Mouse (Mus musculus) midbrain, postnatal 0 days (tissue): ENCODE measurements at regions not wholly inside any gene's neighbourhood (a gene's known extent, or its start where the extent isn't known, plus 50 kb on each side); places are given as distances from the start of the nearest gene placed in this dataset.
A peak's percentile ranks its signal among the peaks of the same experiment; 100 is the strongest.

Source experiments
- ATAC-seq: fragments of 200-750 bp; cut with Nextera tagmentation; 2 replicates; pipeline ENCODE4 v1.8.0; 2017; ENCODE audit warnings: moderate number of reproducible peaks, mild to moderate bottlenecking, moderate TSS enrichment, moderate library complexity; ENCODE audit not compliant: low FRiP score
- DNase-seq: peaks from one replicate; pipeline ENCODE4 v3.0.0-alpha.2; 2015; ENCODE audit warnings: low spot score
- H3K27ac ChIP-seq: fragments of 300-500 bp; sonication (generic); 2 replicates; pipeline ENCODE4 v1.5.1; 2014; ENCODE audit warnings: low read depth, mild to moderate bottlenecking, low read length, mixed read lengths
- H3K27me3 ChIP-seq: fragments of 300-500 bp; sonication (generic); 2 replicates; pipeline ENCODE4 v1.6.1; 2014; ENCODE audit warnings: low read length, control low read depth, mixed read lengths; ENCODE audit not compliant: insufficient read depth
- H3K36me3 ChIP-seq: fragments of 300-500 bp; sonication (generic); 2 replicates; pipeline ENCODE4 v1.6.1; 2014; ENCODE audit warnings: low read length, control low read depth, mixed read lengths; ENCODE audit not compliant: insufficient read depth
- H3K4me1 ChIP-seq: fragments of 300-500 bp; sonication (generic); 2 replicates; pipeline ENCODE4 v1.6.1; 2014; ENCODE audit warnings: mild to moderate bottlenecking, control low read depth, antibody characterized with exemption, low read length, mixed read lengths; ENCODE audit not compliant: insufficient read depth
- H3K4me2 ChIP-seq: fragments of 300-500 bp; sonication (generic); 2 replicates; pipeline ENCODE4 v1.6.1; 2014; ENCODE audit warnings: low read depth, mild to moderate bottlenecking, low read length, mixed read lengths; ENCODE audit not compliant: poor library complexity, severe bottlenecking
- H3K4me3 ChIP-seq: fragments of 300-500 bp; sonication (generic); 2 replicates; pipeline ENCODE4 v1.5.1; 2014; ENCODE audit warnings: low read depth, mild to moderate bottlenecking, low read length, moderate library complexity
- H3K9ac ChIP-seq: fragments of 300-500 bp; sonication (generic); replicated peaks from 2 replicates; pipeline ENCODE4 v1.6.1; 2014; ENCODE audit warnings: mild to moderate bottlenecking, low read length, moderate library complexity, mixed read lengths; ENCODE audit not compliant: poor library complexity, severe bottlenecking
- H3K9me3 ChIP-seq: fragments of 300-500 bp; sonication (generic); 2 replicates; pipeline ENCODE4 v1.6.1; 2016; ENCODE audit warnings: low read length, control low read depth
- CTCF ChIP-seq: IDR thresholded peaks from 2 replicates; pipeline ENCODE4 v1.5.1; 2016; ENCODE audit warnings: antibody characterized with exemption, mild to moderate bottlenecking
- WGBS: fragments of 180-500 bp; shearing (Covaris S2); extraction: QIAGEN DNeasy Blood & Tissue Kit; methylation state at CpG from one replicate; pipeline ENCODE4 v1.1.7; 2014; 5-methylcytosine and 5-hydroxymethylcytosine counted together

- Histone ChIP-seq H3K27me3 (no peaks in the 10 kb centered on the region), H3K36me3 (no peaks in the 10 kb centered on the region), H3K4me2 (no peak overlapping the region), H3K4me3 (no peak overlapping the region), H3K4me1 (no peaks in the 10 kb centered on the region), H3K9ac (no peak overlapping the region), H3K9me3 (no peaks in the 10 kb centered on the region), H3K27ac (no peak overlapping the region)
- ATAC-seq, result no peak
- no peak for TF ChIP-seq CTCF
- no peak for DNase-seq
- WGBS, result 89% methylated on average over 3 of the region's 3 CpGs
Observed at GRCm38 (mm10) chr15:56003921-56004320, 1473.5 kb downstream of the Slc22a22 start.

- no peaks in the 10 kb centered on the region for H3K36me3 ChIP-seq
- WGBS, result 89% methylated on average over 4 of the region's 4 CpGs
- no peak for ATAC-seq
- H3K4me3 ChIP-seq, result no peak overlapping the region
- H3K9ac ChIP-seq, result no peak overlapping the region
- TF ChIP-seq CTCF, result no peak
- H3K9me3 ChIP-seq, result no peaks in the 10 kb centered on the region
- H3K4me1 ChIP-seq, result no peaks in the 10 kb centered on the region
- DNase-seq, result no peak
- no peaks in the 10 kb centered on the region for H3K27me3 ChIP-seq
- H3K4me2 ChIP-seq, result no peak overlapping the region
- no peak overlapping the region for H3K27ac ChIP-seq
Observed at GRCm38 (mm10) chr15:55999605-56000004, 1477.8 kb downstream of the Slc22a22 start.

GRCm38 (mm10) chr15:55997977-55998376 is 1479.4 kb downstream of the Slc22a22 start:
- Histone ChIP-seq H3K4me3 (no peak overlapping the region), H3K4me1 (no peaks in the 10 kb centered on the region), H3K9me3 (no peaks in the 10 kb centered on the region), H3K4me2 (no peak overlapping the region), H3K27me3 (no peaks in the 10 kb centered on the region), H3K27ac (no peak overlapping the region), H3K36me3 (no peaks in the 10 kb centered on the region), H3K9ac (no peak overlapping the region)
- TF ChIP-seq CTCF, result no peak
- no peak for DNase-seq
- no peak for ATAC-seq
- WGBS, result 89% methylated on average over 4 of the region's 4 CpGs

DNA sequence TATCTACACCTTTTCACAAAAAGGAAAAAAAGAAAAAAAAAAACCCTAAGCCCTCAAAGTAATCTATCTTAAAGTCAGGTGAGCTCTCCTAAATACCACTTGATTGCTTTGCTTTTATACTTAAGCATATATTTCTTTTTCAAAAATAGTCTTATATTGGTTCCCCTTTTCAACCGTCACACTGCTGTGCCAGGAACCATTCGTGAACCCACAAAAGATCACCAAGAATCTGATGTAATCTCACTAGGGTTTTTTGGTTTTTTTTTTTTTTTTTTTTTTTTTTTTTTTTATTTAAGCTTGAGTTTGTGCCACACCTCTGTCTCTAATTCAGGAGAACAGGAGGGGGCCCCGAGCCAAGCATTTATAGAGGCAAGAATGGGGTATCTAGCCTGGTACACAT is 1482.7 kb downstream of the Slc22a22 start:
- WGBS, result 77% methylated on average over 3 of the region's 3 CpGs
- no peak for TF ChIP-seq CTCF
- ATAC-seq, result no peak

GRCm38 (mm10) chr15:55975843-55976242 is 1501.6 kb downstream of the Slc22a22 start:
- Histone ChIP-seq H3K4me3 (no peak overlapping the region), H3K27me3 (no peaks in the 10 kb centered on the region), H3K27ac (no peak overlapping the region), H3K9me3 (no peaks in the 10 kb centered on the region), H3K4me2 (peak overlapping the region; percentile 2), H3K4me1 (no peaks in the 10 kb centered on the region), H3K9ac (no peak overlapping the region), H3K36me3 (no peaks in the 10 kb centered on the region)
- DNase-seq (peak; percentile 45), ATAC-seq (no peak)
- WGBS, result 34% methylated on average over 14 of the region's 14 CpGs
- TF ChIP-seq CTCF, result no peak

More for the DNA sequence above, 1482.7 kb downstream of the Slc22a22 start:
- Histone ChIP-seq H3K9me3 (no peaks in the 10 kb centered on the region), H3K27me3 (no peaks in the 10 kb centered on the region), H3K36me3 (no peaks in the 10 kb centered on the region), H3K4me3 (no peak overlapping the region), H3K27ac (no peak overlapping the region), H3K4me2 (no peak overlapping the region), H3K4me1 (no peaks in the 10 kb centered on the region), H3K9ac (no peak overlapping the region)
- no peak for DNase-seq

DNA sequence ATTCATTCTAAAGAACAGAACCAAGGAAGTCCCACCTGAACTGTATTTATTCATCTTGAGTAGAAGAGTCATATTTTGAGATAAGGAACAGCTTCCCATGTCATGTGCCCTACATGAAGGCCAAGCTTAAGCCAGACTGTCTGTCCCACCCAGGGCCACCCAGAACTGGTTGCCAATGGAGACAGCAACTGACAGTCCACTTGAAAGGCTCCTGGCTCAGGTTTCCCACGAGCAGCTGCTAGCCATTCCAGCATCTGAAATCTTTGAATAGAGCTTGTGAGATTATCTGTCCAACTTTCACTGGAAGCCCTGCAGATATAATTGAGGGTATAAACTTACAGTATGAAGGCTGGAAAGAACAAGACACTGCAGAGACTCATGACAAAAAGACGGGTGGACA is 1510.6 kb downstream of the Slc22a22 start:
- 17% methylated on average over 2 of the region's 2 CpGs for WGBS
- no peaks in the 10 kb centered on the region for H3K36me3 ChIP-seq
- no peaks in the 10 kb centered on the region for H3K4me1 ChIP-seq
- TF ChIP-seq CTCF, result no peak
- H3K4me3 ChIP-seq, result no peak overlapping the region
- H3K27me3 ChIP-seq, result no peaks in the 10 kb centered on the region
- H3K9ac ChIP-seq, result no peak overlapping the region
- ATAC-seq (peak; percentile 31; the same call in 1 of the 2 replicates), DNase-seq (peak; percentile 55)
- H3K27ac ChIP-seq, result no peak overlapping the region
- H3K9me3 ChIP-seq, result no peaks in the 10 kb centered on the region
- H3K4me2 ChIP-seq, result no peak overlapping the region
